Mouse (Mus musculus) bone marrow macrophage, adult 2 months (primary cell): ENCODE data around the gene Wwp2.

Source experiments
- CTCF ChIP-seq: IDR thresholded peaks from 2 replicates; pipeline ENCODE4 v1.5.1; 2012; ENCODE audit warnings: low read depth, mild to moderate bottlenecking, low read length, moderate library complexity
- POLR2A ChIP-seq: IDR thresholded peaks from 2 replicates; pipeline ENCODE4 v1.6.1; 2012; ENCODE audit warnings: mild to moderate bottlenecking, low read depth, low read length, borderline replicate concordance

- no peak for TF ChIP-seq POLR2A
- TF ChIP-seq CTCF = 0 out of 2 replicates have a peak, but pooled peaks have one; percentile 2
These were observed 62.6 kb downstream of the Wwp2 start for GRCm38 (mm10) chr8:107498806-107499205.
